Mouse (Mus musculus) heart, postnatal 0 days (tissue): Measurements from ENCODE around the gene Tpra1.

Experiments used
- CTCF ChIP-seq: IDR thresholded peaks from 2 replicates; pipeline ENCODE4 v1.5.1; 2016; ENCODE audit warnings: antibody characterized with exemption, control low read depth, low read depth
- EP300 ChIP-seq: IDR thresholded peaks from 2 replicates; pipeline ENCODE4 v1.6.1; 2016; ENCODE audit warnings: antibody characterized with exemption, low read depth

- TF ChIP-seq CTCF (no peak), EP300 (no peak)
Observed at GRCm38 (mm10) chr6:88942595-88942994, 40.5 kb downstream of the Tpra1 start.
